Mouse (Mus musculus): ENCODE data around the gene Bicdl1. TPM values are rescaled to one million over a fixed set of nuclear protein-coding genes. Genes with fewer than 3 reads are reported as not detected.

Bicdl1 gene
- polyA plus RNA-seq, 1 experiment: 2.4 TPM

- Histone ChIP-seq H3K27me3 (ENCODE audit: control insufficient read depth, insufficient read depth, insufficient read length) (no peaks in the 10 kb centered on the region), H3K79me2 (ENCODE audit: control insufficient read depth, insufficient read depth) (no peaks in the 10 kb centered on the region), H3K4me3 (ENCODE audit: insufficient read depth, poor library complexity, severe bottlenecking) (no peak overlapping the region), H3K36me3 (ENCODE audit: control insufficient read depth, insufficient read depth) (no peaks in the 10 kb centered on the region), H3K79me3 (ENCODE audit: low read depth) (no peaks in the 10 kb centered on the region), H3ac (ENCODE audit: control insufficient read depth, insufficient read length, low read depth) (no peak overlapping the region)
- TF ChIP-seq MAX (IDR thresholded peaks at IDR 0.05) (no peak), CTCF (IDR thresholded peaks at IDR 0.05; ENCODE audit: control insufficient read depth, insufficient read depth, insufficient read length) (no peak), FOSL1 (IDR thresholded peaks at IDR 0.05; ENCODE audit: insufficient read depth, low read length, poor library complexity, severe bottlenecking) (no peak), CEBPB (IDR thresholded peaks at IDR 0.05; ENCODE audit: low read depth) (no peak), MYOD1 (IDR thresholded peaks at IDR 0.05; ENCODE audit: control insufficient read depth, insufficient read length, low read depth) (no peak), MYOG (IDR thresholded peaks at IDR 0.05; ENCODE audit: control insufficient read depth, extremely low read depth, insufficient read length) (no peak), USF1 (IDR thresholded peaks at IDR 0.05; ENCODE audit: low read depth) (no peak)
Measured at GRCm38 (mm10) chr5:115766821-115767220, 35.4 kb upstream of the Bicdl1 start.

DNA sequence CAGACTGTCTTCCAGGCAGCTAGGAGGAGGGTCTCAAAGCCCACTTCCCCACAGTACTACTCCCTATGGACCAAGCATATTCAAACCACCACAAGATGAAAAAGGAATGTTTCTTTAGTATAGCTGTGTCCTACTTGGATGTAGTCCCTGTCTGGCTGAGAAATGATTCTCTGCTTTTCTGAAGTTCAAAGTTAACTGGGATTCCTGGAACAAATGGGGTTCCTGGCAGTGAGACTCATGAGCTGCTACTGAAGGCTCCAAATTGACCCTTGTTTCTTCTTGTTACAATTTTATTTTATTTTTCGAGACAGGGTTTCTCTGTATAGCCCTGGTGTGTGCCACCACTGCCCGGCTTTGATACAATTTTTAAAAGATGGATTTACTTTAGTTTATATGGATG, 32.6 kb upstream of the Bicdl1 start:
- Histone ChIP-seq H3K36me3 (ENCODE audit: control insufficient read depth, insufficient read depth) (no peaks in the 10 kb centered on the region), H3ac (ENCODE audit: control insufficient read depth, insufficient read length, low read depth) (no peak overlapping the region), H3K79me3 (ENCODE audit: low read depth) (no peaks in the 10 kb centered on the region), H3K4me3 (ENCODE audit: insufficient read depth, poor library complexity, severe bottlenecking) (no peak overlapping the region), H3K27me3 (ENCODE audit: control insufficient read depth, insufficient read depth, insufficient read length) (no peaks in the 10 kb centered on the region), H3K79me2 (ENCODE audit: control insufficient read depth, insufficient read depth) (no peaks in the 10 kb centered on the region)
- no peak for TF ChIP-seq CEBPB (IDR thresholded peaks at IDR 0.05; ENCODE audit: low read depth)
- no peak for TF ChIP-seq MYOG (IDR thresholded peaks at IDR 0.05; ENCODE audit: control insufficient read depth, extremely low read depth, insufficient read length)
- TF ChIP-seq FOSL1 (IDR thresholded peaks at IDR 0.05; ENCODE audit: insufficient read depth, low read length, poor library complexity, severe bottlenecking): no peak
- no peak for TF ChIP-seq CTCF (IDR thresholded peaks at IDR 0.05; ENCODE audit: control insufficient read depth, insufficient read depth, insufficient read length)
- TF ChIP-seq MAX (IDR thresholded peaks at IDR 0.05): no peak
- TF ChIP-seq USF1 (IDR thresholded peaks at IDR 0.05; ENCODE audit: low read depth): no peak
- no peak for TF ChIP-seq MYOD1 (IDR thresholded peaks at IDR 0.05; ENCODE audit: control insufficient read depth, insufficient read length, low read depth)

DNA sequence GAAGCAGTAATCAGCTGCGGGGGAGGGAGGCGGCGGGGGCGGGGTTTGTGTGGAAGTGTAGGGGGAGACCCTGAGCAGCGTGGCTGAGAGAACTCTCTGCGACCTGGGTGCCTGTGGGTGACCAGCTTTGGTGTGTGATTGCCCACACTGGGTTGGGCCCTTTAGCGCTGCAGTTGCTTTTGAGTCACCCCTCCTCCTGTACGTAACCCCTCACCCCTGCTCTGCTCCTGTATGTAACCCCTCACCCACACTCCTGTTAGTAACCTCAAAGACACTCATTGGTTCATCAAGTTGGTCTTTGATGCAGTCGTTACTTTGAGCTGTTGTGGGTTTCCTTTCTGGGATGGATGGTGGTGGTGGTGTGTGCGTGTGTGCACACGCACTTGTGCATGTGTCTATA, 29.5 kb upstream of the Bicdl1 start:
- no peaks in the 10 kb centered on the region for H3K36me3 ChIP-seq (ENCODE audit: control insufficient read depth, insufficient read depth)
- H3K4me3 ChIP-seq (ENCODE audit: insufficient read depth, poor library complexity, severe bottlenecking): no peak overlapping the region
- H3K79me3 ChIP-seq (ENCODE audit: low read depth): no peaks in the 10 kb centered on the region
- H3K27me3 ChIP-seq (ENCODE audit: control insufficient read depth, insufficient read depth, insufficient read length): no peaks in the 10 kb centered on the region
- TF ChIP-seq MYOG (IDR thresholded peaks at IDR 0.05; ENCODE audit: control insufficient read depth, extremely low read depth, insufficient read length) (no peak), MYOD1 (IDR thresholded peaks at IDR 0.05; ENCODE audit: control insufficient read depth, insufficient read length, low read depth) (no peak), USF1 (IDR thresholded peaks at IDR 0.05; ENCODE audit: low read depth) (no peak), FOSL1 (IDR thresholded peaks at IDR 0.05; ENCODE audit: insufficient read depth, low read length, poor library complexity, severe bottlenecking) (no peak), CEBPB (IDR thresholded peaks at IDR 0.05; ENCODE audit: low read depth) (no peak), MAX (IDR thresholded peaks at IDR 0.05) (no peak), CTCF (IDR thresholded peaks at IDR 0.05; ENCODE audit: control insufficient read depth, insufficient read depth, insufficient read length) (no peak)
- no peaks in the 10 kb centered on the region for H3K79me2 ChIP-seq (ENCODE audit: control insufficient read depth, insufficient read depth)
- no peak overlapping the region for H3ac ChIP-seq (ENCODE audit: control insufficient read depth, insufficient read length, low read depth)

DNA sequence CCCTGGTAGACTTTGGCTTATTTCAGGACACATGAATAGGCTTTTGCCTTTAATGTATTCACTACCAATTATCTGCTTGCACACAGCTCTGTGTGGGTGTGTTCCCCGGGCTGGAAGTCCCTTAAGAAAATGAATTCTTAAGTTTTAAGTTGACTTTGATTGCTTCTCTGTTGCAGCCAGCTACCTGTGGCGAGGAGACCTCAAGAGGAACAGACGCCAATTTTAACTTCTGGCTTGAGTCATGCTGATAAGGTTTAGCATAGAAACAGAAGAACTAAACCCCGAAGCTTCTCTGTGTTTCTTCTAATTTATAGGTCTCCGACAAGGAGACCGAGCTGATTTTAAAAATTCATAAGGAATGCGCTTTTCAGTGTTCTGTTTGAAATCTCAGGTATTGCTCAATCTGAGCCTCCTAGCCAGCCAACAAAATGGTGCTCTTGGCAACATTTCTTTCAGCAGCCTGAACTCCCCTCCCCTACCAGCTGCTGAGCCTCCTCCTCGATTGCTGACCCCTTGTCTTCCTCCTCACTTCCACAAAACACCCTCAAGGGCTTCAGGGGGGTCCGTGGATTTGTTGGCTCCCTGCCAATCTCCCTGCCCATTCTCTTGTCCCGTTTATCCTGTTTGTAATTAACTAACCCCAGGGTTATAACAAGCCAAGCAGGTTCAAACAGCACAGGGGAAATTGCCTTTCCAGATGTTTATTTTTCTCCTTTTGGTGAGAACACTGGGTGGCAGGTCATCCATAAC, 27.2 kb upstream of the Bicdl1 start:
- H3K4me3 ChIP-seq (ENCODE audit: insufficient read depth, poor library complexity, severe bottlenecking): no peak overlapping the region
- TF ChIP-seq FOSL1 (IDR thresholded peaks at IDR 0.05; ENCODE audit: insufficient read depth, low read length, poor library complexity, severe bottlenecking) (no peak), CTCF (IDR thresholded peaks at IDR 0.05; ENCODE audit: control insufficient read depth, insufficient read depth, insufficient read length) (no peak), MYOD1 (IDR thresholded peaks at IDR 0.05; ENCODE audit: control insufficient read depth, insufficient read length, low read depth) (no peak), CEBPB (IDR thresholded peaks at IDR 0.05; ENCODE audit: low read depth) (peak; percentile 9)
- H3K27me3 ChIP-seq (ENCODE audit: control insufficient read depth, insufficient read depth, insufficient read length): no peaks in the 10 kb centered on the region
- H3ac ChIP-seq (ENCODE audit: control insufficient read depth, insufficient read length, low read depth): no peak overlapping the region
- H3K79me2 ChIP-seq (ENCODE audit: control insufficient read depth, insufficient read depth): no peaks in the 10 kb centered on the region
- H3K36me3 ChIP-seq (ENCODE audit: control insufficient read depth, insufficient read depth): no peaks in the 10 kb centered on the region
- no peaks in the 10 kb centered on the region for H3K79me3 ChIP-seq (ENCODE audit: low read depth)

- Histone ChIP-seq H3K27me3 (ENCODE audit: control insufficient read depth, insufficient read depth, insufficient read length) (no peaks in the 10 kb centered on the region), H3K36me3 (ENCODE audit: control insufficient read depth, insufficient read depth) (no peaks in the 10 kb centered on the region), H3ac (ENCODE audit: control insufficient read depth, insufficient read length, low read depth) (no peak overlapping the region), H3K79me2 (ENCODE audit: control insufficient read depth, insufficient read depth) (no peaks in the 10 kb centered on the region), H3K79me3 (ENCODE audit: low read depth) (no peaks in the 10 kb centered on the region), H3K4me3 (ENCODE audit: insufficient read depth, poor library complexity, severe bottlenecking) (no peak overlapping the region)
- TF ChIP-seq MYOD1 (IDR thresholded peaks at IDR 0.05; ENCODE audit: control insufficient read depth, insufficient read length, low read depth): no peak
- TF ChIP-seq USF1 (IDR thresholded peaks at IDR 0.05; ENCODE audit: low read depth): no peak
- no peak for TF ChIP-seq FOSL1 (IDR thresholded peaks at IDR 0.05; ENCODE audit: insufficient read depth, low read length, poor library complexity, severe bottlenecking)
- no peak for TF ChIP-seq MYOG (IDR thresholded peaks at IDR 0.05; ENCODE audit: control insufficient read depth, extremely low read depth, insufficient read length)
- no peak for TF ChIP-seq CTCF (IDR thresholded peaks at IDR 0.05; ENCODE audit: control insufficient read depth, insufficient read depth, insufficient read length)
- no peak for TF ChIP-seq CEBPB (IDR thresholded peaks at IDR 0.05; ENCODE audit: low read depth)
- TF ChIP-seq MAX (IDR thresholded peaks at IDR 0.05): no peak
Measured at GRCm38 (mm10) chr5:115757516-115757915, 26.1 kb upstream of the Bicdl1 start.
